ENCODE assay signal across 8 mouse cellular contexts in genomic region chr12:79507141-79507681, GRCm38 (mm10).
DNase-seq lines count a peak whose midpoint lies in the region; ATAC-seq lines count a peak whose summit lies in the region.

No protein-coding gene starts in this region.

- no peak overlapping the region for H3K4me3 ChIP-seq in intestine, embryonic 14.5 days (ENCODE audit: low read depth, low read length)
- no peak overlapping the region for H3K4me3 ChIP-seq in intestine, embryonic 15.5 days (replicated peaks)
- H3K4me3 ChIP-seq in hindbrain, embryonic 10.5 days = no peak overlapping the region
- no peak overlapping the region for H3K4me3 ChIP-seq in neural tube, embryonic 14.5 days (ENCODE audit: low read depth, low read length)

- no peaks in the 10 kb centered on the region for H3K36me3 ChIP-seq in intestine, embryonic 14.5 days (ENCODE audit: control insufficient read depth, insufficient read depth, low read length)
- no peaks in the 10 kb centered on the region for H3K36me3 ChIP-seq in intestine, embryonic 15.5 days
- no peaks in the 10 kb centered on the region for H3K36me3 ChIP-seq in hindbrain, embryonic 10.5 days
- H3K36me3 ChIP-seq in neural tube, embryonic 14.5 days (ENCODE audit: control insufficient read depth, insufficient read depth, low read length) = no peaks in the 10 kb centered on the region

- no peak overlapping the region for H3K4me2 ChIP-seq in intestine, embryonic 14.5 days (ENCODE audit: low read length)
- H3K4me2 ChIP-seq in intestine, embryonic 15.5 days (replicated peaks) = no peak overlapping the region
- no peak overlapping the region for H3K4me2 ChIP-seq in neural tube, embryonic 14.5 days (ENCODE audit: low read depth, low read length)

- peak overlapping the region; percentile 54 for H3K27ac ChIP-seq in intestine, embryonic 14.5 days (ENCODE audit: low read depth)
- H3K27ac ChIP-seq in intestine, embryonic 15.5 days = no peak overlapping the region
- H3K27ac ChIP-seq in hindbrain, embryonic 10.5 days = peak overlapping the region; percentile 36
- H3K27ac ChIP-seq in neural tube, embryonic 14.5 days (ENCODE audit: low read depth, low read length) = peak overlapping the region; percentile 31; the same call in 1 of the 2 replicates

- no peaks in the 10 kb centered on the region for H3K9me3 ChIP-seq in intestine, embryonic 14.5 days (ENCODE audit: control insufficient read depth, low read length)
- H3K9me3 ChIP-seq in intestine, embryonic 15.5 days = no peaks in the 10 kb centered on the region
- no peaks in the 10 kb centered on the region for H3K9me3 ChIP-seq in hindbrain, embryonic 10.5 days
- no peaks in the 10 kb centered on the region for H3K9me3 ChIP-seq in neural tube, embryonic 14.5 days (ENCODE audit: control insufficient read depth, low read length)

- H3K4me1 ChIP-seq in intestine, embryonic 14.5 days (replicated peaks; ENCODE audit: control insufficient read depth, insufficient read depth, low read length) = peaks cover 49% of the 10 kb centered on the region
- H3K4me1 ChIP-seq in intestine, embryonic 15.5 days (replicated peaks) = peaks cover 20% of the 10 kb centered on the region
- peaks cover 52% of the 10 kb centered on the region for H3K4me1 ChIP-seq in hindbrain, embryonic 10.5 days (replicated peaks)
- peaks cover 8% of the 10 kb centered on the region; the same call in 1 of the 2 replicates for H3K4me1 ChIP-seq in neural tube, embryonic 14.5 days (ENCODE audit: control insufficient read depth, insufficient read depth, low read length)

- 17% methylated on average over 8 of the region's 8 CpGs for WGBS in intestine, embryonic 14.5 days
- 19% methylated on average over 8 of the region's 8 CpGs for WGBS in intestine, embryonic 15.5 days
- 62% methylated on average over 8 of the region's 8 CpGs for WGBS in hindbrain, embryonic 10.5 days
- 9% methylated on average over 8 of the region's 8 CpGs for WGBS in neural tube, embryonic 14.5 days

- H3K9ac ChIP-seq in intestine, embryonic 14.5 days (ENCODE audit: low read length) = no peak overlapping the region
- no peak overlapping the region for H3K9ac ChIP-seq in intestine, embryonic 15.5 days
- H3K9ac ChIP-seq in neural tube, embryonic 14.5 days (replicated peaks; ENCODE audit: low read depth, low read length) = no peak overlapping the region

- DNase-seq in intestine, embryonic 14.5 days (ENCODE audit: low spot score) = no peak
- peak; percentile 48 to 66 for DNase-seq in cerebellum, postnatal 10 days
- DNase-seq in hindbrain, embryonic 10.5 days (ENCODE audit: low spot score) = no peak
- peak; percentile 29 to 56 for DNase-seq in layer of hippocampus, postnatal 10 days (ENCODE audit: low spot score in 2 of 2)
- no peak for DNase-seq in right cerebral cortex, postnatal 4 days

- no peak for ATAC-seq in intestine, embryonic 14.5 days (replicated peaks; ENCODE audit: low FRiP score, low TSS enrichment, low read depth)
- ATAC-seq in intestine, embryonic 15.5 days = no peak; the same call in 1 of the 2 replicates
- peak; percentile 47; the same call in 1 of the 2 replicates for ATAC-seq in neural tube, embryonic 14.5 days (ENCODE audit: low read depth)
- no peak for ATAC-seq in megakaryocyte progenitor cell, adult 5-6 weeks (replicated peaks; ENCODE audit: poor library complexity)

- H3K27me3 ChIP-seq in intestine, embryonic 14.5 days (replicated peaks; ENCODE audit: control insufficient read depth, insufficient read depth, low read length) = no peaks in the 10 kb centered on the region
- H3K27me3 ChIP-seq in intestine, embryonic 15.5 days (replicated peaks) = no peaks in the 10 kb centered on the region
- no peaks in the 10 kb centered on the region for H3K27me3 ChIP-seq in hindbrain, embryonic 10.5 days (ENCODE audit: insufficient read depth, poor library complexity, severe bottlenecking)
- no peaks in the 10 kb centered on the region for H3K27me3 ChIP-seq in neural tube, embryonic 14.5 days (ENCODE audit: control insufficient read depth, insufficient read depth, low read length)

Comparison
In these comparisons a context has a peak if more than half of its experiments do, and no peak if none do; other contexts are left out.
1. DNase-seq: peak in cerebellum, postnatal 10 days (2 of 2) and layer of hippocampus, postnatal 10 days (2 of 2); none in intestine, embryonic 14.5 days (single experiment), hindbrain, embryonic 10.5 days (single experiment) and right cerebral cortex, postnatal 4 days (single experiment).